Mouse (Mus musculus) ES-Bruce4 (cell line): Measurements from ENCODE around the gene Il10rb. TPM values are rescaled to one million over a fixed set of nuclear protein-coding genes. Genes with fewer than 3 reads are reported as not detected.

Source experiments
- H3K27ac ChIP-seq: 2 replicates; pipeline ENCODE4 v1.5.1; 2012; ENCODE audit warnings: low read length, inconsistent platforms; ENCODE audit not compliant: insufficient read depth
- H3K27me3 ChIP-seq: 2 replicates; pipeline ENCODE4 v1.6.1; 2012; ENCODE audit warnings: mild to moderate bottlenecking, low read length, inconsistent platforms; ENCODE audit not compliant: control insufficient read depth, poor library complexity, insufficient read depth, severe bottlenecking
- H3K36me3 ChIP-seq: 2 replicates; pipeline ENCODE4 v1.6.1; 2012; ENCODE audit warnings: inconsistent platforms, mild to moderate bottlenecking, low read length, moderate library complexity; ENCODE audit not compliant: control insufficient read depth, poor library complexity, insufficient read depth, severe bottlenecking
- H3K4me1 ChIP-seq: one replicate; pipeline ENCODE4 v1.8.1; 2011; ENCODE audit warnings: low read length; ENCODE audit not compliant: control insufficient read depth, insufficient read depth
- H3K4me3 ChIP-seq: 2 replicates; pipeline ENCODE4 v1.5.1; 2011; ENCODE audit warnings: low read depth, mild to moderate bottlenecking, low read length
- H3K9ac ChIP-seq: 2 replicates; pipeline ENCODE4 v1.6.1; 2012; ENCODE audit warnings: low read depth, mild to moderate bottlenecking, inconsistent platforms; ENCODE audit not compliant: poor library complexity, severe bottlenecking
- H3K9me3 ChIP-seq: replicated peaks from 2 replicates; pipeline ENCODE4 v1.6.1; 2012; ENCODE audit warnings: mild to moderate bottlenecking, low read length, inconsistent platforms; ENCODE audit not compliant: control insufficient read depth, poor library complexity, insufficient read depth, severe bottlenecking
- CTCF ChIP-seq: IDR thresholded peaks from one replicate; pipeline ENCODE4 v1.8.1; 2011; ENCODE audit warnings: low read depth, low read length
- EP300 ChIP-seq: IDR thresholded peaks from 2 replicates; pipeline ENCODE4 v1.6.1; 2011; ENCODE audit warnings: low read depth, low read length; ENCODE audit not compliant: insufficient read depth
- POLR2A ChIP-seq: IDR thresholded peaks from one replicate; pipeline ENCODE4 v1.8.1; 2011; ENCODE audit warnings: low read length; ENCODE audit not compliant: insufficient read depth
- polyA plus RNA-seq: library from polyadenylated mRNA; stranded (reverse); fragments of >200 nt; gene quantifications from 2 replicates; pipeline ENCODE4 v1.2.4, GENCODE M21; 2011; ENCODE audit warnings: low read depth; ENCODE audit not compliant: missing spikeins, insufficient read depth, insufficient read length

Gene Il10rb
- polyA plus RNA-seq, 1 experiment = 3.5 TPM

- TF ChIP-seq EP300 (no peak), POLR2A (no peak), CTCF (no peak)
- no peaks in the 10 kb centered on the region for H3K9me3 ChIP-seq
- no peaks in the 10 kb centered on the region for H3K36me3 ChIP-seq
- H3K27ac ChIP-seq = no peak overlapping the region
- no peak overlapping the region for H3K9ac ChIP-seq
- no peak overlapping the region for H3K4me3 ChIP-seq
- no peaks in the 10 kb centered on the region for H3K27me3 ChIP-seq
- H3K4me1 ChIP-seq = no peaks in the 10 kb centered on the region
These were observed 49.9 kb downstream of the Il10rb start for GRCm38 (mm10) chr16:91455868-91456267.

GRCm38 (mm10) chr16:91458301-91458746, 52.4 kb downstream of the Il10rb start:
- Histone ChIP-seq H3K4me3 (no peak overlapping the region), H3K9ac (no peak overlapping the region), H3K4me1 (no peaks in the 10 kb centered on the region), H3K36me3 (no peaks in the 10 kb centered on the region), H3K27ac (no peak overlapping the region), H3K9me3 (no peaks in the 10 kb centered on the region), H3K27me3 (no peaks in the 10 kb centered on the region)
- no peak for TF ChIP-seq EP300

- H3K36me3 ChIP-seq = no peaks in the 10 kb centered on the region
- H3K27me3 ChIP-seq = no peaks in the 10 kb centered on the region
- no peak overlapping the region for H3K9ac ChIP-seq
- H3K9me3 ChIP-seq = no peaks in the 10 kb centered on the region
- H3K4me1 ChIP-seq = no peaks in the 10 kb centered on the region
- H3K27ac ChIP-seq = no peak overlapping the region
- H3K4me3 ChIP-seq = no peak overlapping the region
- no peak for TF ChIP-seq EP300
- TF ChIP-seq CTCF = no peak
- TF ChIP-seq POLR2A = no peak
These were observed 53.0 kb downstream of the Il10rb start for GRCm38 (mm10) chr16:91458976-91459375.

GRCm38 (mm10) chr16:91459396-91459795, 53.4 kb downstream of the Il10rb start:
- no peak for TF ChIP-seq CTCF
- no peak for TF ChIP-seq EP300
- TF ChIP-seq POLR2A = no peak
- H3K36me3 ChIP-seq = no peaks in the 10 kb centered on the region

GRCm38 (mm10) chr16:91459841-91460370, 53.9 kb downstream of the Il10rb start:
- Histone ChIP-seq H3K4me1 (no peaks in the 10 kb centered on the region), H3K9ac (no peak overlapping the region), H3K36me3 (no peaks in the 10 kb centered on the region), H3K27me3 (no peaks in the 10 kb centered on the region), H3K9me3 (no peaks in the 10 kb centered on the region), H3K4me3 (no peak overlapping the region), H3K27ac (no peak overlapping the region)
- TF ChIP-seq CTCF (peak; percentile 59), POLR2A (no peak)

More at GRCm38 (mm10) chr16:91459396-91459795, 53.4 kb downstream of the Il10rb start:
- no peaks in the 10 kb centered on the region for H3K9me3 ChIP-seq
- H3K4me3 ChIP-seq = no peak overlapping the region
- H3K4me1 ChIP-seq = no peaks in the 10 kb centered on the region
- H3K9ac ChIP-seq = no peak overlapping the region
- H3K27ac ChIP-seq = no peak overlapping the region
- H3K27me3 ChIP-seq = no peaks in the 10 kb centered on the region

- no peak overlapping the region for H3K4me3 ChIP-seq
- no peak overlapping the region for H3K27ac ChIP-seq
- TF ChIP-seq POLR2A = no peak
- TF ChIP-seq CTCF = no peak
- TF ChIP-seq EP300 = no peak
- H3K9me3 ChIP-seq = no peaks in the 10 kb centered on the region
- H3K27me3 ChIP-seq = no peaks in the 10 kb centered on the region
- H3K9ac ChIP-seq = no peak overlapping the region
- no peaks in the 10 kb centered on the region for H3K36me3 ChIP-seq
- H3K4me1 ChIP-seq = no peaks in the 10 kb centered on the region
These were observed 55.2 kb downstream of the Il10rb start for GRCm38 (mm10) chr16:91461066-91461638.
